Mouse (Mus musculus) ES-E14 (cell line): ENCODE measurements at regions not wholly inside any gene's neighbourhood (a gene's known extent, or its start where the extent isn't known, plus 50 kb on each side); places are given as distances from the start of the nearest gene placed in this dataset.

Source experiments
- HCFC1 ChIP-seq: IDR thresholded peaks from 2 replicates; pipeline ENCODE4 v1.6.1; 2012; ENCODE audit warnings: low read length, inconsistent platforms, borderline replicate concordance; ENCODE audit not compliant: insufficient read depth
- MAFK ChIP-seq: IDR thresholded peaks from 2 replicates; pipeline ENCODE4 v1.6.1; 2014; ENCODE audit warnings: mild to moderate bottlenecking, low read depth, low read length, inconsistent platforms; ENCODE audit not compliant: insufficient read depth
- ZC3H11A ChIP-seq: IDR thresholded peaks from 2 replicates; pipeline ENCODE4 v1.6.1; 2012; ENCODE audit warnings: low read depth, mild to moderate bottlenecking, inconsistent platforms, low read length, borderline replicate concordance
- ZNF384 ChIP-seq: IDR thresholded peaks from 2 replicates; pipeline ENCODE4 v1.6.1; 2012; ENCODE audit warnings: low read depth, low read length, inconsistent platforms

DNA sequence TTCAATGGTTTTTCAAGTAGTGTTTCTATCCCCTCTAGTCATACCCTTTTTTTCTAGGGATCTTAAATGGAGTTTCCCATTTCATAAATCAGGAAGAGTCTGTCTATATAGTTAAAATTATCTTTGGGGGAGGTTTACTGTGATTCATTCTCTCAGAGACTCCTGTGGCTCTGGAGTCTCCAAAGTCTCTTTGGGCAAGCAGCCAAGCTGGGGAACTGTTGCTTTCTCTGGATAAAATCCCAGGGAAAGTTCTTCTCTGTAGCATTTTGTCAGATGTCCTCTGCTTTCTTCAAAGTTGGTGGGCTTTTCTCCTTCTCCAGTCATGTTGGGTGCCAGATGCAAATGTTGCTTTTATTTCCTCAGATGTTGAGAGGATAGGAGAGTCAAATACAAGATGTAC, 1213.7 kb downstream of the Efna5 start:
- no peak for TF ChIP-seq HCFC1
- TF ChIP-seq ZNF384: no peak
- no peak for TF ChIP-seq ZC3H11A
- no peak for TF ChIP-seq MAFK
